Mouse (Mus musculus): ENCODE measurements around the gene Nxpe4.
A peak's percentile ranks its signal among the peaks of the same experiment; 100 is the strongest.
"Not testable (repeated sequence)": the region's sequence is repeated elsewhere in the genome, so short reads cannot be mapped to it uniquely, and the experiment has no call there.

The Nxpe4 gene

GRCm38 (mm10) chr9:48161505-48162192 is at the start of gene Nxpe4:
Nxpe4 (plus strand) TSS chr9:48162023.
- ATAC-seq (ENCODE audit: low TSS enrichment), result peak; percentile 96

DNA sequence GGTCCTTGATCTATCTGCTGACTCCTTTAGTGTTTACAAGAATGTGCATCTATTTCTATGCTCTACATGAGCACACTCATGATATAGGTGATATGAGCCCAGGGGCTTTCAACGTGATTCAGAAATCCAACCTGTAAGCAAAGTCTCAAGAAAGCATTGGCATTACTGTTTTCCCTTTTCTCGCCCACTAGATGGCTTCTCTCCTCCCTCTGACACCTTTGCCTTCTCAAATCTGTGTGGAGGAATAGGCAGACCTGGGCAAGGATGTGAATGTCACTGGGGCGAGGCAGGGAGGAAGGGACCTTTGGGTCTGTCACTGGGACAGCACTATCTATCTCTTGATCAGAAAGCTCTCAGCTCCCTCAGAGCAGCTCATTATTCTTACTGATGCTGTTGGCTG is 35.0 kb upstream of the Nxpe4 start:
- ATAC-seq (ENCODE audit: low TSS enrichment), result no peak

DNA sequence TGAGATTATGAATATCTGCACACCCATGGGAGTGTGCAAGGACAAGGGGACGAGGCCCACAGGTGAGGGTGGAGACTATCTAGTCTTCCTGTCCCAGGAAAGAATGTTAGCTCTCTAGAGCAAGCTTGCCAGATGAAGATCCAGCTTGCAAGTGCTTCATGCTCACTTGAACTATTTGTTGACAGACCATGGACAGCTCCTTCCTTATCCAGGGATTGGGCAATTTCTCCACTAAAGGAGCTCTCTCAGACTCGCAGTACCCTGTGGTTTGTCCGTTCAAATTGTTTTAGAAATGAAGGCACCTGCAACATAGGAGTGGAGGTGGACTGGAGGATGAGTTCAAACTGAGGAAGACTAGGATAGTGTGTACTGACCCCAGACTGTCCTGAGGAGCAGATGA is 24.3 kb upstream of the Nxpe4 start:
- no peak for ATAC-seq (ENCODE audit: low TSS enrichment)

GRCm38 (mm10) chr9:48140485-48141411 is 21.1 kb upstream of the Nxpe4 start:
- ATAC-seq (ENCODE audit: low TSS enrichment), result no peak

- ATAC-seq (ENCODE audit: low TSS enrichment), result no peak
These were observed 19.2 kb upstream of the Nxpe4 start for GRCm38 (mm10) chr9:48142646-48143045.

DNA sequence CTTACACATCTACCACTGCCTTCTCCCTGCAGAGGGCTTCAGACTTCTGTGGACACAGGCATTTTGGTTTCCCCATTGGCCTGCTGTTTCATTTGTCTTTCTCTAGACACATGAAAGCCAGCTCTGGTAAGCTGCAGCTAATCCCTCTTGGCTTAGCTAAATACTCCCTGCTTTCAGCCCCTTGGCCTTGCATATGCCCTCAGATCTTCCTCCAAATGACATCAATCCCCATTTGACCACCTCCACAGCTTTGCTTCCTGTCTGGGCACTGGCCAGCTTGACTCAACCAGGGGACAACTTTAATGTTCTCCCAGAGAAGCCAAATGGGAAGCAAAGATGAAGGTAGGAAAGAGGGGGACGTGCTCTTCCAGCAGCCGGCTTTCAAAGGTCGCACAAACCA is 15.1 kb upstream of the Nxpe4 start:
- ATAC-seq (ENCODE audit: low TSS enrichment), result no peak

GRCm38 (mm10) chr9:48166531-48166930 is 4.7 kb downstream of the Nxpe4 start:
- not testable (repeated sequence) for ATAC-seq (ENCODE audit: low TSS enrichment)

DNA sequence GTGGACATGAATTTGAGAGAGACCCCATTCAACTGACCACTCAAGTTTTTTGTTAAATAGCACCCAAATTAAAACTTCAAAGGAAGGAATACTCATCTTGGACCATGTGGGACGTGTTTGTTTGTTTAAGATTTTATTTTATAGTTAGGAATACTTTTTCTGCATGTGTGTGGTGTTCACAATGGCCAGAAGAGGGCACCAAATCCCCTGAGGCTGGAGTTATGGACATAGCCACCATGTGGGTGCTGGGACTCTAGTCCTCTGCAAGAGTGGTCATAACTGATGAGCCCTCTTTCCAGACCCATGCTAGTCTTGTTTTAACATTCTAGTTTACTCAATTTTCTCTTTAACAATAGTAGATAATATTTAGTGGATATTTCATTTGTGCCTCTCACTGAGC is 14.9 kb downstream of the Nxpe4 start:
- no peak for ATAC-seq (ENCODE audit: low TSS enrichment)

GRCm38 (mm10) chr9:48181300-48181699 is 19.5 kb downstream of the Nxpe4 start:
- peak; percentile 93 for ATAC-seq (ENCODE audit: low TSS enrichment)

GRCm38 (mm10) chr9:48182718-48183414 is 21.0 kb downstream of the Nxpe4 start:
- no peak for ATAC-seq (ENCODE audit: low TSS enrichment)

GRCm38 (mm10) chr9:48184319-48184718 is 22.5 kb downstream of the Nxpe4 start:
- peak; percentile 38 for ATAC-seq (ENCODE audit: low TSS enrichment)

DNA sequence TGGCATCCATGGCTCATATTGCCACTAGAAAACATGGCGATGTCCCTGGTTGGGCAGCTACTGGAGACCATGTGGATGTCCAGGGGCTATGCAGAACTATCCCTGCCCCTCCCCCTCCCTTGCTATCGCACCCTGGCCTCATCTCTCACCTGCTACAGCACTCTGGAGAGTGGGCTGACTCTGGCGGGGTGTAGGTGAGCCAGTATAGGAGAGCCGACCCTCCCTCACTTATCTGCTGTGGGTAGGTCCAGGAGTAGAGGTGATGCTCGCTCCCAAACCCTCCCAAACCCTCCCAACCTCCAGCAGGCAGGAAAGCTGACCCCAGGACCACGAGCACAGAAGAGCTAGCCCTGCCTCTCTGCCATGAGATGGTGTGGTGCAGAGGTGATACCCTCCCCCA is 27.0 kb downstream of the Nxpe4 start:
- no peak for ATAC-seq (ENCODE audit: low TSS enrichment)

DNA sequence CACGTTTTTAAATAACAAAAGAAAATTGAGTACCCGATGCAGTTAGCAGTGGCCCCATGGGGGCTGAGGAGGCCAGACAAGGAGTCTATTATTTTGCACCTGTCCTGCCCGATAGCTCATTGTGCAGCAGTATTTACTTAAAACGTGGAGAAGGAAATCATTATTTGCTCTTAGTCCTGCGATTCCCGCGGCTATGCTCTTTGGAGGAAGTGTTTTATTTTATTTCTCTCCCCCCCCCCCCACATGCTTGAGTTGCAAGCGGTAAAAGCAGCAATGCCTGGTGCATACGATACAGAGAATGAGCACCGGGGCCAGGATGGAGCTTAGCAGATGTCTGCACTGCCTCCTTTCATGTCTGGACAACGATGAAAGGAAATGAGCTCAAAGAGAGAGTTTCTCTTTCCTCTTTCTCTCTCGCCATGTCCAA is 35.6 kb downstream of the Nxpe4 start:
- ATAC-seq (ENCODE audit: low TSS enrichment), result no peak

DNA sequence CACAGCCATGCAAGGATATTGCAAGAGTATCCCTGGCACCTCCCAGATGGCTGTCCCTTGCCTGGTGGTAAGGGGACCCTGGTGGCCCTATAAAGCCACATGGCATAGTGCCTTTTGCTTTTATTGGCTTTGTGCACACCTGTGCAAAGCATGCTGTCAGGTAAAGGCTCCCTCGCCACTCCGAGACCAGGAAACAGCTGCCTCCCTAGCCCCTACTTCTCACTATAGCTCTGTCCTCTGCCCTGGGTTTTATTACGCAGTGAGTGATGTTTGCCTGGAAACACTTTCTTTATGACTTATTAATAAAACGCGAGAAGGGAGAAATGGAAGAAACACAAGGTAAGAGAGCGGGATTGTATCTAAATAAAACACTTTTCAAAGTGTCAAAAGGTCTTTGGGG is 49.1 kb downstream of the Nxpe4 start:
- no peak for ATAC-seq (ENCODE audit: low TSS enrichment)

GRCm38 (mm10) chr9:48211912-48212311 is 50.1 kb downstream of the Nxpe4 start:
- ATAC-seq (ENCODE audit: low TSS enrichment), result no peak

- peak; percentile 42 for ATAC-seq (ENCODE audit: low TSS enrichment)
These were observed 52.9 kb downstream of the Nxpe4 start for GRCm38 (mm10) chr9:48214751-48215150.

- ATAC-seq (ENCODE audit: low TSS enrichment), result peak; percentile 53; the same call in 1 of the 2 replicates
These were observed 54.5 kb downstream of the Nxpe4 start for GRCm38 (mm10) chr9:48216091-48217001.

DNA sequence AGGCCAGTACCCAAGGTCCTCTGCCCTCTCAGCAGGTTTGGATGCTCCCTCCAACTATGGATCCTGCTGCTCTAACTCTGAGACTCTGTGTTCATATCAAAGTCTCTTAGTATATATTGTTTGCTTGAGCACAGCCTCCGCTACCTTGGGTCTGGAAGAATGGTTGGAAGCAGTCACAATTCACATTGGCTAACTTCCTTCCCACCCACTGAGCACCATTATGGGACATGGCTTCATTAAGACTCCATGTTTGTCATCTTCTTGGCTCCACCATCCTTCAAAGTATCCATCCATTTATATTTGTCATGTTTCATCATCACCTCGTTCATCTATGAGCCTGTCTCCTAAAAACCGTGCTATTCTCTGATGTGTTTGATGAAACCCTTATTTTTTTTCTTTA is 68.9 kb downstream of the Nxpe4 start:
- no peak for ATAC-seq (ENCODE audit: low TSS enrichment)

- peak; percentile 85 for ATAC-seq (ENCODE audit: low TSS enrichment)
These were observed 74.6 kb downstream of the Nxpe4 start for GRCm38 (mm10) chr9:48236455-48236854.

- ATAC-seq (ENCODE audit: low TSS enrichment), result no peak
These were observed 76.4 kb downstream of the Nxpe4 start for GRCm38 (mm10) chr9:48238153-48238755.

GRCm38 (mm10) chr9:48239461-48239860 is 77.6 kb downstream of the Nxpe4 start:
- no peak for ATAC-seq (ENCODE audit: low TSS enrichment)

Measured in frontal cortex, adult (tissue).